ENCODE assay signal across 8 mouse cellular contexts in genomic region chr4:148890892-148891838, GRCm38 (mm10).
DNase-seq lines count a peak whose midpoint lies in the region; ATAC-seq and TF ChIP-seq lines count a peak whose summit lies in the region.

No protein-coding gene starts in this region.

- no peak for TF ChIP-seq CTCF in olfactory bulb, adult 2 months (IDR thresholded peaks at IDR 0.05; ENCODE audit: insufficient read depth, low read depth, low read length)

- peaks cover 81% of the 10 kb centered on the region for H3K27me3 ChIP-seq in limb, embryonic 15.5 days

- peak overlapping the region; percentile 32 for H3K4me3 ChIP-seq in limb, embryonic 15.5 days
- peak overlapping the region; percentile 13; the same call in 1 of the 2 replicates for H3K4me3 ChIP-seq in olfactory bulb, adult 2 months (ENCODE audit: insufficient read depth, low read depth, low read length)

- H3K36me3 ChIP-seq in limb, embryonic 15.5 days, result no peaks in the 10 kb centered on the region

- 11% methylated on average over 52 of the region's 52 CpGs for WGBS in limb, embryonic 15.5 days
- WGBS in olfactory bulb, adult 2 months, result 17% methylated on average over 52 of the region's 52 CpGs

- peak; percentile 73 to 84 for DNase-seq in adrenal gland, adult (ENCODE audit: inconsistent age in 2 of 2, low spot score in 1 of 2)
- DNase-seq in adrenal gland, adult 8-10 months, result no peak
- peak; percentile 62 for DNase-seq in adrenal gland, postnatal 10 days
- DNase-seq in gastrocnemius, adult 18-20 months (ENCODE audit: low spot score), result no peak

- peak overlapping the region; percentile 31; the same call in 1 of the 2 replicates for H3K9ac ChIP-seq in limb, embryonic 15.5 days

- no peaks in the 10 kb centered on the region for H3K9me3 ChIP-seq in limb, embryonic 15.5 days

- TF ChIP-seq POLR2A in olfactory bulb, adult 2 months (IDR thresholded peaks at IDR 0.05; ENCODE audit: insufficient read depth, low read depth, low read length), result no peak

- ATAC-seq in hematopoietic stem cell, adult 5-6 weeks (replicated peaks in 1 of 2; ENCODE audit: insufficient read depth in 1 of 2, low FRiP score in 2 of 2, low TSS enrichment in 1 of 2, low read depth in 1 of 2, poor library complexity in 2 of 2, severe bottlenecking in 2 of 2), result peak; percentile 18 to 27; a peak in 2 of 4 replicates
- ATAC-seq in limb, embryonic 15.5 days (ENCODE audit: insufficient number of reproducible peaks, low FRiP score, low TSS enrichment, low read depth), result no peak
- no peak for ATAC-seq in activated CD4-positive, CD25-positive, alpha-beta regulatory T cell, adult 4 months

- peaks cover 12% of the 10 kb centered on the region for H3K4me1 ChIP-seq in limb, embryonic 15.5 days
- H3K4me1 ChIP-seq in olfactory bulb, adult 2 months (ENCODE audit: control insufficient read depth, insufficient read depth, low read length), result peaks cover 10% of the 10 kb centered on the region

- no peak overlapping the region for H3K27ac ChIP-seq in limb, embryonic 15.5 days
- H3K27ac ChIP-seq in olfactory bulb, adult 2 months (ENCODE audit: insufficient read depth, low read depth, low read length), result no peak overlapping the region

- H3K4me2 ChIP-seq in limb, embryonic 15.5 days, result peak overlapping the region; percentile 61

Comparison
In these comparisons a context has a peak if more than half of its experiments do, and no peak if none do; other contexts are left out.
1. DNase-seq: peak in adrenal gland, adult (2 of 2) and adrenal gland, postnatal 10 days (single experiment); none in adrenal gland, adult 8-10 months (single experiment) and gastrocnemius, adult 18-20 months (single experiment).
2. ATAC-seq: peak in hematopoietic stem cell, adult 5-6 weeks (2 of 2); none in limb, embryonic 15.5 days (single experiment) and activated CD4-positive, CD25-positive, alpha-beta regulatory T cell, adult 4 months (single experiment).